In genomic region chr9:75440796-75441666, GRCm38 (mm10) we compare ENCODE assay signal across 8 mouse cellular contexts. TPM values are rescaled to one million over a fixed set of nuclear protein-coding genes. Genes with fewer than 3 reads are reported as not detected.
DNase-seq lines count a peak whose midpoint lies in the region; ATAC-seq and TF ChIP-seq lines count a peak whose summit lies in the region.

Gene Leo1 (plus strand): TSS chr9:75441524.

- intact Hi-C loops in left cerebral cortex, postnatal 10 days (cut with DNase I) = loop anchor here (10.0 kb wide), 1 partner anchor 156 kb away; no protein-coding TSS in a partner anchor

- H3K27ac ChIP-seq in cortical plate, adult 2 months (ENCODE audit: insufficient read depth, low read length) = peak within 1 kb of the TSS; percentile 66

- peaks cover 3% of the 10 kb centered on the region; the same call in 1 of the 2 replicates for H3K4me1 ChIP-seq in cortical plate, adult 2 months (ENCODE audit: control insufficient read depth, insufficient read depth, low read length)

- peak; percentile 67 for ATAC-seq in activated CD4-positive, CD25-positive, alpha-beta regulatory T cell, adult 4 months
- ATAC-seq in inflammation-experienced regulatory T-cells, adult 6 months = peak; percentile 74
- peak; percentile 84 for ATAC-seq in megakaryocyte-erythroid progenitor cell, adult 5-6 weeks (replicated peaks; ENCODE audit: low FRiP score, low TSS enrichment, poor library complexity, severe bottlenecking)

- TF ChIP-seq POLR2A in cortical plate, adult 2 months (IDR thresholded peaks at IDR 0.05; ENCODE audit: extremely low read depth, insufficient read depth, low read length) = peak; percentile 70; the same call in 1 of the 2 replicates

- no peak for TF ChIP-seq CTCF in cortical plate, adult 2 months (IDR thresholded peaks at IDR 0.05; ENCODE audit: extremely low read depth, insufficient read depth, low read length)

- peak within 1 kb of the TSS; percentile 96 for H3K4me3 ChIP-seq in cortical plate, adult 2 months (ENCODE audit: insufficient read depth, low read length)

- DNase-seq in gastrocnemius, postnatal 10 days = peak; percentile 78
- DNase-seq in left cerebral cortex, postnatal 10 days (ENCODE audit: extremely low spot score in 1 of 2, low spot score in 2 of 2) = peak; percentile 90 to 92
- DNase-seq in right cerebral cortex, postnatal 25 days = peak; percentile 90
- DNase-seq in urinary bladder, postnatal 4 days (ENCODE audit: low spot score in 2 of 2) = peak; percentile 82 to 84

RNA-seq across cellular contexts. Expression of gene Leo1, which starts in this region (rescaled TPM):
- polyA plus RNA-seq in activated CD4-positive, CD25-positive, alpha-beta regulatory T cell, adult 4 months (2017; shearing (Covaris generic)) = 10 to 100 TPM; 33.4 to 43.1 TPM
- 12.9 and 13.0 TPM in 2 replicates for polyA plus RNA-seq in cortical plate, adult 2 months (2012; rRNA removed)
- 10 to 100 TPM; 23.7 to 25.6 TPM for total RNA-seq in gastrocnemius, postnatal 10 days (2021)
- polyA plus RNA-seq in inflammation-experienced regulatory T-cells, adult 6 months (2017; shearing (Covaris generic)) = 10 to 100 TPM; 29.1 to 46.7 (median 39.9) TPM
- 10 to 100 TPM; 26.9 to 29.0 TPM for total RNA-seq in left cerebral cortex, postnatal 10 days (2021)
- 36.6 and 37.5 TPM in 2 replicates for total RNA-seq in megakaryocyte-erythroid progenitor cell, adult 5-6 weeks (2014; fragmentation: Nextera tagmentation)
- 76.8 and 84.1 TPM in 2 replicates for total RNA-seq in megakaryocyte-erythroid progenitor cell, adult 5-6 weeks (2017)

Comparison
In these comparisons a context has a peak if more than half of its experiments do, and no peak if none do; other contexts are left out.
1. Peak in every context shown above with its lines: DNase-seq, ATAC-seq, H3K4me3 ChIP-seq and H3K27ac ChIP-seq.